8 mouse cellular contexts compared by ENCODE assay signal in genomic region chr17:24469910-24470602, GRCm38 (mm10). TPM values are rescaled to one million over a fixed set of nuclear protein-coding genes. Genes with fewer than 3 reads are reported as not detected.
DNase-seq lines count a peak whose midpoint lies in the region; ATAC-seq lines count a peak whose summit lies in the region.

E4f1 (minus strand) TSS chr17:24470313.
Pgp (plus strand) TSS chr17:24470392.

- no peaks in the 10 kb centered on the region for H3K9me3 ChIP-seq in hindbrain, embryonic 15.5 days

- ATAC-seq in hindbrain, embryonic 15.5 days (ENCODE audit: low FRiP score, low read depth), result peak; percentile 97

- peak within 1 kb of the TSS; percentile 92 for H3K27ac ChIP-seq in hindbrain, embryonic 15.5 days (replicated peaks)

- H3K4me3 ChIP-seq in hindbrain, embryonic 15.5 days, result peak within 1 kb of the TSS; percentile 89

- peak; percentile 98 for DNase-seq in T-cell, adult 2 months (ENCODE audit: low spot score)
- DNase-seq in cerebellum, postnatal 36 days, result peak; percentile 100
- DNase-seq in frontal cortex, postnatal 36 days (ENCODE audit: low spot score in 2 of 2), result peak; percentile 99
- peak; percentile 99 for DNase-seq in left cerebral cortex, adult 11 months (ENCODE audit: low spot score)
- DNase-seq in lung, postnatal 4 days, result peak; percentile 98 to 99
- peak; percentile 100 for DNase-seq in retina, postnatal 7 days (ENCODE audit: low read depth, low spot score)
- DNase-seq in urinary bladder, adult 2 months (ENCODE audit: low spot score), result peak; percentile 99

- H3K27me3 ChIP-seq in hindbrain, embryonic 15.5 days, result no peaks in the 10 kb centered on the region

- H3K4me2 ChIP-seq in hindbrain, embryonic 15.5 days, result peak within 1 kb of the TSS; percentile 94

- H3K36me3 ChIP-seq in hindbrain, embryonic 15.5 days, result peaks cover 11% of the 10 kb centered on the region; the same call in 1 of the 2 replicates

- peak within 1 kb of the TSS; percentile 88 for H3K9ac ChIP-seq in hindbrain, embryonic 15.5 days

- WGBS in hindbrain, embryonic 15.5 days, result under 1% methylated on average over 65 of the region's 75 CpGs

- peaks cover 35% of the 10 kb centered on the region for H3K4me1 ChIP-seq in hindbrain, embryonic 15.5 days (replicated peaks)

RNA-seq across cellular contexts. Expression of gene E4f1, which starts in this region (rescaled TPM):
- 46.7 and 50.5 TPM in 2 replicates for polyA plus RNA-seq in hindbrain, embryonic 15.5 days (2015; fragmentation: Nextera tagmentation; extraction: Ambion mirVana)
- polyA plus RNA-seq in urinary bladder, adult 2 months (2012; rRNA removed), result 55.8 and 61.5 TPM in 2 replicates

RNA-seq across cellular contexts. Expression of gene Pgp, which starts in this region (rescaled TPM):
- polyA plus RNA-seq in hindbrain, embryonic 15.5 days (2015; fragmentation: Nextera tagmentation; extraction: Ambion mirVana), result 72.6 and 75.6 TPM in 2 replicates
- polyA plus RNA-seq in urinary bladder, adult 2 months (2012; rRNA removed), result 31.8 and 33.5 TPM in 2 replicates

Comparison
In these comparisons a context has a peak if more than half of its experiments do, and no peak if none do; other contexts are left out.
1. Peak in every context shown above with its lines: DNase-seq, ATAC-seq, H3K4me3 ChIP-seq and H3K27ac ChIP-seq.